Mouse (Mus musculus): ENCODE results near the gene Zfp831. TPM values are rescaled to one million over a fixed set of nuclear protein-coding genes. Genes with fewer than 3 reads are reported as not detected.

Zfp831 gene
- total RNA-seq, 2 experiments from 2014 or later: 0.10 to 0.12 TPM

GRCm38 (mm10) chr2:174715938-174716337, 72.6 kb downstream of the Zfp831 start:
- intact Hi-C loops (cut with DNase I): no loop called here
- DNase-seq: no peak

GRCm38 (mm10) chr2:174717857-174718256, 74.5 kb downstream of the Zfp831 start:
- intact Hi-C loops (cut with DNase I): no loop called here
- DNase-seq: no peak

GRCm38 (mm10) chr2:174727114-174727823, 83.9 kb downstream of the Zfp831 start:
- intact Hi-C loops (cut with DNase I): no loop called here
- DNase-seq: no peak

DNA sequence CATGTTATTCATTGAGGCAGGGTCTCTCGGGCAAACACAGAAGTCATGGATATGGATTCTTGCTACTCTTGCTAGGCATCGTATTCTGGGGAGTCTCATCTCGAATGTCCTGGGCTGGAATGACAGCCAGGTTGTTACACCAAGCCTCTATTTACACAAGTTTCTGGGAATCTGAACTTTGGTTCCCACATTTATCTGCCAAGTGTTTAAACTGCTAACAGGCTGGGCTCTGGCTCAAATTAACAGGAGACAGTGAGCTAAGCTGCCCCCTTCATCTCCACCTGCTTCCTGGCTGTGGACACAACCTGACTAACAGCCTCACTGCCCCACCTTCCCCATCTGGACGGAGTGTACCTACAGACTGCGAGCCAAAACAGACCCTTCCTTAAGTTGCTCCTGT, 88.6 kb downstream of the Zfp831 start:
- DNase-seq: no peak
- intact Hi-C loops (cut with DNase I): no loop called here

GRCm38 (mm10) chr2:174735270-174735669, 91.9 kb downstream of the Zfp831 start:
- intact Hi-C loops (cut with DNase I): no loop called here
- no peak for DNase-seq

DNA sequence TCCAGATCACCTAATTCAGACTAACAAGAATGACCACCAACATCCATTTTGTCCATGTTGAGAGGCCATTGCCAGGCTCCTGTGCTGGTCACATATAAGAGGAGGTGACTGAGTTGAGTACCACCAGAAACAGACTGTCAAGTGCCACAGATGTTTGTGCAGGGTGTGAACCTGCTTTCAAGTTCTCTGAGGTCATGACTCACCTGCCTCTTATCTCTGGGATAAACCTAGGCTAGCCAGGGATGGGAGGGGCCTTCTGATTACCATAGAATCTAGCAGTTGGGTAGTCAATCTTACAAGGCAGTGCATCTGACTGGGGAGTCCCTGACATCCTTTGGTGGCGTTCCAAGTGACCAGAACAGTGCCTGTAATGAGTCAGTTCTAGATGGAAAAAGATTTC, 103.8 kb downstream of the Zfp831 start:
- DNase-seq: no peak
- intact Hi-C loops (cut with DNase I): no loop called here

GRCm38 (mm10) chr2:174748381-174748780, 105.0 kb downstream of the Zfp831 start:
- intact Hi-C loops (cut with DNase I): no loop called here
- DNase-seq: no peak

DNA sequence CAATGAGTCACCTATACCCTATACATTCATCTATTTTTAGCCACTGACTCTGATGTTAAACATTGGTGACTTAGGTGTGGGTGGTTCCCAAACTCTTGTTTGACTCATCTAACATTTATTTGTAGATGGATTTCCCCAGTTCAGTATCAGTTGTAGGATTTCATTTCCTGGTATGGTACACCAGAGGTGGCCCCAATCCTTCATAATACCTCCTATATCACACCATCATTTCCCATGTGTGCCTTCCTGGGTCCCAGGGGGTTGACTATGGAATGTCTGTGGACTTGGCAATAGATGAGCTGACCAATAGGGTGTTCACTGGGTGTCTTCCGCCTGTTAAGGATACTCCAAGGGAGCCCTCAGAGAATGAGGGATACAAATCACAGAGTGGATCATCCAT, 109.9 kb downstream of the Zfp831 start:
- intact Hi-C loops (cut with DNase I): no loop called here
- no peak for DNase-seq

DNA sequence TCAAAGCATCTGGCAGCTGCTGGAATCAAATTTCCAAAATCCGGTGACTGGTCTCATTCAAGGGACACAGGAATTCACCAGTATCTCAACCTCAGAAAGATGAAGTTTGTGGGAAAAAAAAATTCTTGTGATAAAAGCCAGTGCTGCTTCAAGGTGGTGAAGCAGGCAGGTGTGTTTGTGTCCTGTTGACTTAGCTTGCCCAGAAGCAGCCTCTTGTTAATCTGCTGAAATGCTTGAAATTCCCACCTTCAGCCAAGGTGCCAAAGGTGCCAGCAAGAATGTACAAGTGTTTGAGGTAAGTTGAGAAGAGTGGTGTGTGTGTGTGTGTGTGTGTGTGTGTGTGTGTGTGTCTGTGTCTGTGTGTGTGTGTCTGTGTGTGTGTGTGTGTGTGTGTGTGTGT, 110.9 kb downstream of the Zfp831 start:
- DNase-seq: no peak
- intact Hi-C loops (cut with DNase I): no loop called here

- DNase-seq: no peak
- intact Hi-C loops (cut with DNase I): no loop called here
Observed at GRCm38 (mm10) chr2:174759189-174759588, 115.9 kb downstream of the Zfp831 start.

Other genes with a start within 250 kb of the Zfp831 start
- 10 to 100 TPM; 43.9 to 44.0 TPM for gene Nelfcd, start 227.7 kb upstream of the Zfp831 start, total RNA-seq (2021)
- 10 to 100 TPM; 54.7 to 61.0 TPM for gene Ctsz, start 204.5 kb upstream of the Zfp831 start, total RNA-seq (2021)
- 1 to 10 TPM; 1.8 to 3.3 TPM for gene Tubb1, start 192.8 kb upstream of the Zfp831 start, total RNA-seq (2021)
- gene Atp5e, start 179.4 kb upstream of the Zfp831 start, total RNA-seq (2021): 1,000 to 10,000 TPM; 1,182 to 1,233 TPM
- 10 to 100 TPM; 85.0 to 88.6 TPM for gene Prelid3b, start 170.5 kb upstream of the Zfp831 start, total RNA-seq (2021)
- gene Edn3, start 117.1 kb downstream of the Zfp831 start, total RNA-seq (2021): under 1 TPM; 0.24 to 0.37 TPM